Mouse (Mus musculus) large intestine, adult 2 months (tissue): ENCODE data around the gene Brd3os. TPM values are rescaled to one million over a fixed set of nuclear protein-coding genes. Genes with fewer than 3 reads are reported as not detected.

Experiments
- DNase-seq: peaks from one replicate; pipeline ENCODE4 v3.0.0-alpha.2; 2012; ENCODE audit warnings: low read depth, low spot score
- WGBS: fragments of 180-500 bp; shearing (Covaris S2); methylation state at CpG from one replicate; pipeline ENCODE4 v1.1.7; 2018; 5-methylcytosine and 5-hydroxymethylcytosine counted together
- polyA plus RNA-seq: library from polyadenylated mRNA; depleted of rRNA; stranded (reverse); fragments of >200 nt; gene quantifications from 2 replicates; pipeline ENCODE4 v1.2.3, GENCODE M21; 2012; rRNA removed

Brd3os gene
- polyA plus RNA-seq, 1 experiment: 1.8 TPM

DNA sequence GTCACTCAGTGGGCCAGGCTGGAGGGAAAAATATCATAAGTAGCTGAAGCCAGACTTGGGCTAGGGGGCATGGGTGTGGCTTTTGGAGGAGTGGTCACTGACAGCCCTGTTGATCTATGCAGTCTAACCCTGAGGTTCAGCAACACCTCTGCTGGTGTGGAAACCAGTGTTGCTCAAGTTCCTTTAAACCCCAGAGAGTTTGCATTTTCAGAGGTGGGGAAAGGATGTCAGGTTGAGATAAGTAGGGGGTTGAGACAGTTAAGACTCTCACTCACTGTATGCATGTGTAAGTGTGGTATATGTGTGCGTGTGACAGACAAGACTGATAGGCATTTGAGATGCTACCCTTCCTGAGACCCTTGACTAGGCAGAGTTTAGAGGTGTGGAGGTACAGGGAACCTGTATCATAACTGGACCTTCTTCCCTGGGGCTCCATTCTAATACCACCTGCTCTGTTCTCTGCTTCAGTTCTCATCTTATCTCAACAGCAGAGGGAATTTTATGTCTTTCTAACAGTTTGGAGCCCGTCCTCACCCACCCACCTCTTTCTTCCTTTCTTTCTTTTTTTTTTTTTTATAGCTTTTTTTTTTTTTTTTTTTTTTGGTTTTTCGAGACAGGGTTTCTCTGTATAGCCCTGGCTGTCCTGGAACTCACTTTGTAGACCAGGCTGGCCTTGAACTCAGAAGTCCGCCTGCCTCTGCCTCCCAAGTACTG lies 45.4 kb downstream of the Brd3os start:
- 70% methylated on average over 3 of the region's 4 CpGs for WGBS
- no peak for DNase-seq

DNA sequence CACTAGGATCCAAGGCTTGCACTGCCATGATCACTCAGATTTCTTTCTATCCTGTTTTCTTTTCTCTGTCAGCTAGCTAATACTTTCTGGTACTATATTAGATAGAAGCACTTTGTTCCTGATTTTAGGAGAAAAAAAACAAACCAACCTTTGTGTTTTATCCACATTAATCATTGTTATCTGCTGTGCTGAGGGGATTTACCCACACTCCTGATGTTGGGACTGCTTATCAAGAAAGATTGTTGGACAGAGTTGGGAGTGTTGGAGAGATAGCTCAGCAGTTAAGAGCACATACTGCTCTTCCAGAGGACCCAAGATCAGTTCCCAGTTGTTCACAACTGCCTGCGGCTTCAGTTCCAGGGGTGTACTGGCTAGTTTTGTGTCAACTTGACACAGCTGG lies 46.2 kb downstream of the Brd3os start:
- DNase-seq: no peak
- 95% methylated on average over 1 of the region's 1 CpGs for WGBS

DNA sequence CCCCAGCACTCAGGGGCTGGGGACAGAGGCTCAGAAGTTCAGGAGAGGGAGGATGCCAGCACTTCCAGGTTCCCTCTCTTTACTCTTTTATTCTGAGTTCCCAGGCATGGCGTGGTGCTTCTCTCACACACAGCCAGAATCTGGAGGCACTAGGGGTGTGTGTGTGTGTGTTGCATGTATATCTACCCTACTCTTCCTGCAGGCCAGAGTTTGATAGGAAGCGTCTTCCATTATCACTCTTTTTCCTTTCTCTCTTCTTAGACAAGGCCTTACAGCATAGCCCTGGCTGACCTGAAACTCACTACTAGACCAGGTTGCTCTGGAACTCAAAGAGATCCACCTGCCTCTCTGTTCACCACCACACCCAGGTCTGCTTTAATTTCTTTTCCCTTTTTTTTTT lies 48.8 kb downstream of the Brd3os start:
- no peak for DNase-seq
- WGBS: 93% methylated on average over 2 of the region's 2 CpGs

Other genes with a start within 250 kb of the Brd3os start
- 2.1 and 3.4 TPM in 2 replicates for gene Sardh, start 194.0 kb upstream of the Brd3os start, polyA plus RNA-seq
- 24.0 and 34.3 TPM in 2 replicates for gene Vav2, start 15.3 kb upstream of the Brd3os start, polyA plus RNA-seq
- gene Brd3, start 65.3 kb downstream of the Brd3os start, polyA plus RNA-seq: 10.7 and 13.7 TPM in 2 replicates
- gene Wdr5, start 72.8 kb downstream of the Brd3os start, polyA plus RNA-seq: 25.2 and 26.1 TPM in 2 replicates
- 54.6 and 80.7 TPM in 2 replicates for gene Rxra, start 234.1 kb downstream of the Brd3os start, polyA plus RNA-seq